ENCODE assay signal across 16 mouse cellular contexts in the genomic region with DNA sequence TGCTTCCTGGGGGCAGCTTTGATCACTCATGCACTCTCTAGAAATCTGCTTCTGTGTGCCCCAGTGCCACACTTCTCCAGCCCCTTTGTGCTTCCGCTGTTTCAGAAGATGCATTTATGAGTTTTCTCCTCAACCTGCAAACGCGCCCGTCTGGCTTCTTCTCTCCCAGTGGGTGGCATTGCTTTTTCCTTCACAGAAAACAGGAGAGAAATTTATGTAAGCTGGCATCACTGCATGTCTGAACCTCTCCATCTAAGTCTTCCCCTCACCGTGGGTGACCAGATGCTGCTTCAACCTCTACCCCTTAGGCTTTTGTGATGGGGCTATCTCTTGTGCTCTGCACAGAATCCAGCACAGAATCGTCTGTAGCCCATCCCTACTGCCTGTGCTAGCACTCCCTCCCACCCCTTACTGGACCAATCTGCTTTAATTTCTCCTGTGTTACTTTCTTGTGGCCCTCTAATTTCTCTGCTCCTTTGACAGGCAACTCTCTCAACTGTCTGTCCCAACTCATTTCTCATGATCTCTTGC.
"Had no signal": no experiment of that assay in that cellular context is flagged by ENCODE, and none has a peak within 500 bp of the region (broad histone marks: within the 10 kb centered on the region; RNA-seq: fewer than 3 reads in every experiment).

No protein-coding gene starts in this region.

- H3K4me1 ChIP-seq: neural tube, embryonic 15.5 days had no signal

- H3K27ac ChIP-seq: hindbrain, postnatal 0 days; kidney, postnatal 0 days; limb, embryonic 13.5 days; liver, embryonic 14.5 days; midbrain, embryonic 10.5 days; neural tube, embryonic 15.5 days had no signal

- H3K27me3 ChIP-seq: limb, embryonic 13.5 days; neural tube, embryonic 15.5 days had no signal

- ATAC-seq: hindbrain, postnatal 0 days had no signal

- H3K4me2 ChIP-seq: limb, embryonic 13.5 days; neural tube, embryonic 15.5 days had no signal

- H3K36me3 ChIP-seq: limb, embryonic 13.5 days; midbrain, embryonic 10.5 days; neural tube, embryonic 15.5 days had no signal

- H3K9me3 ChIP-seq: limb, embryonic 13.5 days; midbrain, embryonic 10.5 days; neural tube, embryonic 15.5 days had no signal

- DNase-seq: kidney, adult 11 months; kidney, adult 9 months; kidney, postnatal 36 days; layer of hippocampus, adult 9-11 months; layer of hippocampus, postnatal 36 days; lung, adult 18-20 months; lung, postnatal 10 days; lung, postnatal 4 days; midbrain, embryonic 14.5 days had no signal

- H3K4me3 ChIP-seq: limb, embryonic 13.5 days; midbrain, embryonic 10.5 days; myocyte; neural tube, embryonic 15.5 days had no signal

- H3K9ac ChIP-seq: limb, embryonic 13.5 days; liver, embryonic 14.5 days; neural tube, embryonic 15.5 days had no signal
